Comparison of ENCODE assay signal across 24 mouse cellular contexts in genomic region chr7:129939266-129939665, GRCm38 (mm10).
"Had no signal": no experiment of that assay in that cellular context is flagged by ENCODE, and none has a peak within 500 bp of the region (broad histone marks: within the 10 kb centered on the region; RNA-seq: fewer than 3 reads in every experiment).

No protein-coding gene starts in this region.

- H3K36me3 ChIP-seq: heart, embryonic 12.5 days; hindbrain, embryonic 10.5 days; hindbrain, embryonic 12.5 days; intestine, embryonic 15.5 days; limb, embryonic 10.5 days; limb, embryonic 12.5 days; liver, embryonic 13.5 days had no signal

- H3K4me2 ChIP-seq: heart, embryonic 12.5 days; hindbrain, embryonic 12.5 days; hindbrain, embryonic 14.5 days; intestine, embryonic 15.5 days; limb, embryonic 12.5 days; liver, embryonic 11.5 days; liver, embryonic 13.5 days had no signal

- DNase-seq: gastrocnemius, postnatal 10 days; gastrocnemius, postnatal 25 days; heart, adult 2 months; heart, postnatal 10 days; heart, postnatal 4 days; kidney, adult 18-20 months; kidney, adult 8-10 months; kidney, postnatal 10 days; kidney, postnatal 25 days; kidney, postnatal 4 days; liver; liver, embryonic 13.5 days had no signal

- H3K4me1 ChIP-seq: hindbrain, embryonic 10.5 days; hindbrain, embryonic 12.5 days; intestine, embryonic 15.5 days; liver, embryonic 13.5 days had no signal

- H3K27ac ChIP-seq: heart, adult 2 months; hindbrain, embryonic 10.5 days; hindbrain, embryonic 12.5 days; hindbrain, embryonic 14.5 days; intestine, embryonic 15.5 days; layer of hippocampus, adult 2 months; left cerebral cortex, adult 2 months; limb, embryonic 10.5 days; limb, embryonic 12.5 days; liver, embryonic 13.5 days had no signal

- ATAC-seq: inflammation-experienced regulatory T-cells, adult 6 months; intestine, embryonic 15.5 days; intestine, postnatal 0 days had no signal

- H3K9me3 ChIP-seq: heart, embryonic 12.5 days; hindbrain, embryonic 10.5 days; hindbrain, embryonic 12.5 days; intestine, embryonic 15.5 days; limb, embryonic 10.5 days; liver, embryonic 13.5 days had no signal

- H3K9ac ChIP-seq: heart, embryonic 12.5 days; hindbrain, embryonic 12.5 days; hindbrain, embryonic 14.5 days; intestine, embryonic 15.5 days; limb, embryonic 12.5 days; liver, embryonic 13.5 days had no signal

- H3K27me3 ChIP-seq: heart, embryonic 12.5 days; hindbrain, embryonic 12.5 days; intestine, embryonic 15.5 days; liver, embryonic 13.5 days had no signal

- H3K4me3 ChIP-seq: heart, adult 2 months; heart, embryonic 12.5 days; hindbrain, embryonic 10.5 days; hindbrain, embryonic 12.5 days; intestine, embryonic 15.5 days; layer of hippocampus, adult 2 months; left cerebral cortex, adult 2 months; limb, embryonic 10.5 days; limb, embryonic 12.5 days; liver, embryonic 13.5 days had no signal
